9 mouse cellular contexts compared by ENCODE assay signal in genomic region chr10:69744181-69744580, GRCm38 (mm10).
A peak's percentile ranks its signal among the peaks of the same experiment; 100 is the strongest.
DNase-seq lines count a peak whose midpoint lies in the region; ATAC-seq lines count a peak whose summit lies in the region.
"Had no signal": no experiment of that assay in that cellular context is flagged by ENCODE, and none has a peak within 500 bp of the region (broad histone marks: within the 10 kb centered on the region; RNA-seq: fewer than 3 reads in every experiment).

No protein-coding gene starts in this region.

- no peaks in the 10 kb centered on the region for H3K36me3 ChIP-seq in neural tube, embryonic 14.5 days (ENCODE audit: control insufficient read depth, insufficient read depth, low read length)
- H3K36me3 ChIP-seq in kidney, embryonic 14.5 days (ENCODE audit: control insufficient read depth, insufficient read depth, low read length): no peaks in the 10 kb centered on the region

- WGBS in neural tube, embryonic 14.5 days: 16% methylated on average over 8 of the region's 8 CpGs
- WGBS in kidney, embryonic 14.5 days: 41% methylated on average over 8 of the region's 8 CpGs

- H3K4me1 ChIP-seq in neural tube, embryonic 14.5 days (ENCODE audit: control insufficient read depth, insufficient read depth, low read length): peaks cover 38% of the 10 kb centered on the region
- H3K4me1 ChIP-seq in kidney, embryonic 14.5 days (ENCODE audit: control insufficient read depth, insufficient read depth, low read length): peaks cover 8% of the 10 kb centered on the region

- H3K9ac ChIP-seq in neural tube, embryonic 14.5 days (replicated peaks; ENCODE audit: low read depth, low read length): no peak overlapping the region
- H3K9ac ChIP-seq in kidney, embryonic 14.5 days (ENCODE audit: low read depth, low read length): no peak overlapping the region

- no peak overlapping the region for H3K4me2 ChIP-seq in neural tube, embryonic 14.5 days (ENCODE audit: low read depth, low read length)
- no peak overlapping the region for H3K4me2 ChIP-seq in kidney, embryonic 14.5 days (replicated peaks; ENCODE audit: low read depth, low read length)

- ATAC-seq in cerebellum, adult (ENCODE audit: insufficient number of reproducible peaks, low FRiP score, low TSS enrichment): no peak
- ATAC-seq in neural tube, embryonic 14.5 days (ENCODE audit: low read depth): peak; percentile 71; the same call in 1 of the 2 replicates
- ATAC-seq in kidney, embryonic 14.5 days (ENCODE audit: low FRiP score, low TSS enrichment): no peak

- no peaks in the 10 kb centered on the region for H3K9me3 ChIP-seq in neural tube, embryonic 14.5 days (ENCODE audit: control insufficient read depth, low read length)
- H3K9me3 ChIP-seq in kidney, embryonic 14.5 days (ENCODE audit: control insufficient read depth, low read length): no peaks in the 10 kb centered on the region

- no peaks in the 10 kb centered on the region for H3K27me3 ChIP-seq in neural tube, embryonic 14.5 days (ENCODE audit: control insufficient read depth, insufficient read depth, low read length)
- H3K27me3 ChIP-seq in kidney, embryonic 14.5 days (ENCODE audit: control insufficient read depth, insufficient read depth, low read length): no peaks in the 10 kb centered on the region

- H3K4me3 ChIP-seq in neural tube, embryonic 14.5 days (ENCODE audit: low read depth, low read length): no peak overlapping the region
- no peak overlapping the region for H3K4me3 ChIP-seq in kidney, embryonic 14.5 days (ENCODE audit: low read length)

- DNase-seq in cerebellum, adult 9-11 months: peak; percentile 61
- DNase-seq in right cerebral cortex, adult 18-20 months: peak; percentile 68
- no peak for DNase-seq in right cerebral cortex, postnatal 14 days
- peak; percentile 66 to 90 for DNase-seq in layer of hippocampus, adult 18-20 months (ENCODE audit: low spot score in 2 of 2)
- no peak for DNase-seq in adrenal gland, adult 8-10 months
- DNase-seq: lung, postnatal 10 days had no signal

- peak overlapping the region; percentile 71 for H3K27ac ChIP-seq in neural tube, embryonic 14.5 days (ENCODE audit: low read depth, low read length)
- H3K27ac ChIP-seq in kidney, embryonic 14.5 days (ENCODE audit: low read depth, low read length): no peak overlapping the region

Comparison
In these comparisons a context has a peak if more than half of its experiments do, and no peak if none do; other contexts are left out.
1. DNase-seq: peak in cerebellum, adult 9-11 months (single experiment), right cerebral cortex, adult 18-20 months (single experiment) and layer of hippocampus, adult 18-20 months (2 of 2); none in right cerebral cortex, postnatal 14 days (single experiment) and adrenal gland, adult 8-10 months (single experiment).